8 mouse cellular contexts compared by ENCODE assay signal in genomic region chr3:96327647-96328046, GRCm38 (mm10). TPM values are rescaled to one million over a fixed set of nuclear protein-coding genes. Genes with fewer than 3 reads are reported as not detected.
DNase-seq lines count a peak whose midpoint lies in the region; ATAC-seq lines count a peak whose summit lies in the region.

No protein-coding gene starts in this region.

- 0 out of 2 replicates have a peak overlapping the region, but pooled peaks have one; percentile 26 for H3K9ac ChIP-seq in kidney, embryonic 16.5 days (replicated peaks; ENCODE audit: low read length)
- no peak overlapping the region for H3K9ac ChIP-seq in limb, embryonic 11.5 days (ENCODE audit: low read length)
- no peak overlapping the region for H3K9ac ChIP-seq in neural tube, embryonic 15.5 days (replicated peaks)

- peak overlapping the region; percentile 63 for H3K4me2 ChIP-seq in kidney, embryonic 16.5 days (replicated peaks; ENCODE audit: low read depth, low read length)
- H3K4me2 ChIP-seq in limb, embryonic 11.5 days (ENCODE audit: low read depth, severe bottlenecking): peak overlapping the region; percentile 54
- H3K4me2 ChIP-seq in neural tube, embryonic 15.5 days: peak overlapping the region; percentile 56

- peaks cover 85% of the 10 kb centered on the region for H3K27me3 ChIP-seq in kidney, embryonic 16.5 days (ENCODE audit: insufficient read depth, low read length)
- H3K27me3 ChIP-seq in embryonic facial prominence, embryonic 10.5 days (replicated peaks; ENCODE audit: low read depth, poor library complexity, severe bottlenecking): peaks cover 63% of the 10 kb centered on the region
- H3K27me3 ChIP-seq in limb, embryonic 11.5 days (ENCODE audit: control insufficient read depth, insufficient read depth, low read length): peaks cover 14% of the 10 kb centered on the region
- H3K27me3 ChIP-seq in neural tube, embryonic 15.5 days (replicated peaks): peaks cover 81% of the 10 kb centered on the region

- no peak for DNase-seq in kidney, adult 8-10 months
- DNase-seq in embryonic facial prominence, embryonic 10.5 days (ENCODE audit: low spot score): peak; percentile 59
- DNase-seq in limb, embryonic 11.5 days (ENCODE audit: low spot score): peak; percentile 58
- no peak for DNase-seq in spleen, adult 12 weeks (ENCODE audit: low spot score)
- DNase-seq in cerebellum, postnatal 36 days: no peak
- DNase-seq in layer of hippocampus, postnatal 25 days (ENCODE audit: extremely low spot score in 1 of 2, low spot score in 1 of 2): no peak

- H3K4me3 ChIP-seq in kidney, embryonic 16.5 days (ENCODE audit: low read length): peak overlapping the region; percentile 46
- peak overlapping the region; percentile 61 for H3K4me3 ChIP-seq in embryonic facial prominence, embryonic 10.5 days
- peak overlapping the region; percentile 31 for H3K4me3 ChIP-seq in limb, embryonic 11.5 days (ENCODE audit: low read depth, low read length)
- peak overlapping the region; percentile 33 for H3K4me3 ChIP-seq in neural tube, embryonic 15.5 days (replicated peaks)

- H3K9me3 ChIP-seq in kidney, embryonic 16.5 days (ENCODE audit: low read length): no peaks in the 10 kb centered on the region
- no peaks in the 10 kb centered on the region for H3K9me3 ChIP-seq in embryonic facial prominence, embryonic 10.5 days
- H3K9me3 ChIP-seq in limb, embryonic 11.5 days (ENCODE audit: control insufficient read depth, low read length): no peaks in the 10 kb centered on the region
- no peaks in the 10 kb centered on the region for H3K9me3 ChIP-seq in neural tube, embryonic 15.5 days (replicated peaks)

- no peak; the same call in 1 of the 2 replicates for ATAC-seq in kidney, embryonic 16.5 days (ENCODE audit: low FRiP score, low TSS enrichment)
- ATAC-seq in limb, embryonic 11.5 days (ENCODE audit: insufficient number of reproducible peaks, low FRiP score, low TSS enrichment, low read depth): peak; percentile 65; the same call in 1 of the 2 replicates
- ATAC-seq in neural tube, embryonic 15.5 days (ENCODE audit: low FRiP score): no peak; the same call in 1 of the 2 replicates

- H3K36me3 ChIP-seq in kidney, embryonic 16.5 days (ENCODE audit: insufficient read depth, low read length): no peaks in the 10 kb centered on the region
- no peaks in the 10 kb centered on the region for H3K36me3 ChIP-seq in embryonic facial prominence, embryonic 10.5 days (replicated peaks)
- H3K36me3 ChIP-seq in limb, embryonic 11.5 days (ENCODE audit: control insufficient read depth, insufficient read depth, low read length): no peaks in the 10 kb centered on the region
- H3K36me3 ChIP-seq in neural tube, embryonic 15.5 days: no peaks in the 10 kb centered on the region

- H3K27ac ChIP-seq in kidney, embryonic 16.5 days (ENCODE audit: low read length): no peak overlapping the region
- H3K27ac ChIP-seq in embryonic facial prominence, embryonic 10.5 days (replicated peaks): no peak overlapping the region
- H3K27ac ChIP-seq in limb, embryonic 11.5 days (replicated peaks; ENCODE audit: low read depth, low read length): no peak overlapping the region
- H3K27ac ChIP-seq in neural tube, embryonic 15.5 days (replicated peaks): no peak overlapping the region

- 0 out of 2 replicates have a peak, but pooled peaks cover 6% of the 10 kb centered on the region for H3K4me1 ChIP-seq in kidney, embryonic 16.5 days (ENCODE audit: insufficient read depth, low read length)
- peaks cover 14% of the 10 kb centered on the region for H3K4me1 ChIP-seq in embryonic facial prominence, embryonic 10.5 days
- no peaks in the 10 kb centered on the region for H3K4me1 ChIP-seq in limb, embryonic 11.5 days (ENCODE audit: control insufficient read depth, insufficient read depth, low read length)
- H3K4me1 ChIP-seq in neural tube, embryonic 15.5 days: peaks cover 7% of the 10 kb centered on the region

- 0% methylated on average over 10 of the region's 18 CpGs for WGBS in kidney, embryonic 16.5 days
- 0% methylated on average over 18 of the region's 18 CpGs for WGBS in embryonic facial prominence, embryonic 10.5 days
- under 1% methylated on average over 15 of the region's 18 CpGs for WGBS in limb, embryonic 11.5 days
- 0% methylated on average over 13 of the region's 18 CpGs for WGBS in neural tube, embryonic 15.5 days

RNA-seq across cellular contexts. Expression of gene Fcgr1, which starts 33.9 kb away (rescaled TPM):
- 1.9 and 2.7 TPM in 2 replicates for polyA plus RNA-seq in kidney, embryonic 16.5 days (2015; fragmentation: Nextera tagmentation; extraction: Ambion mirVana)
- polyA plus RNA-seq in embryonic facial prominence, embryonic 10.5 days (2016; fragmentation: Nextera tagmentation; extraction: Ambion mirVana): 1.0 and 1.3 TPM in 2 replicates
- 0.67 and 0.88 TPM in 2 replicates for polyA plus RNA-seq in limb, embryonic 11.5 days (2014; fragmentation: Nextera tagmentation; extraction: Ambion mirVana)
- 1.8 and 3.5 TPM in 2 replicates for polyA plus RNA-seq in neural tube, embryonic 15.5 days (2015; fragmentation: Nextera tagmentation; extraction: Ambion mirVana)
- 1 to 10 TPM; 2.9 to 3.3 TPM for total RNA-seq in layer of hippocampus, postnatal 25 days (2021)

RNA-seq across cellular contexts. Expression of gene Hist2h2bb, which starts 58.1 kb away (rescaled TPM):
- polyA plus RNA-seq in kidney, embryonic 16.5 days (2015; fragmentation: Nextera tagmentation; extraction: Ambion mirVana): 14.8 TPM in 2 replicates
- polyA plus RNA-seq in embryonic facial prominence, embryonic 10.5 days (2016; fragmentation: Nextera tagmentation; extraction: Ambion mirVana): 5.8 and 11.3 TPM in 2 replicates
- polyA plus RNA-seq in limb, embryonic 11.5 days (2014; fragmentation: Nextera tagmentation; extraction: Ambion mirVana): 22.3 and 24.0 TPM in 2 replicates
- polyA plus RNA-seq in neural tube, embryonic 15.5 days (2015; fragmentation: Nextera tagmentation; extraction: Ambion mirVana): 0.61 and 3.0 TPM in 2 replicates
- 100 to 1,000 TPM; 110 to 123 TPM for total RNA-seq in layer of hippocampus, postnatal 25 days (2021)

RNA-seq across cellular contexts. Expression of gene Hist2h3b, which starts 59.2 kb away (rescaled TPM):
- polyA plus RNA-seq in kidney, embryonic 16.5 days (2015; fragmentation: Nextera tagmentation; extraction: Ambion mirVana): 35.4 and 45.1 TPM in 2 replicates
- polyA plus RNA-seq in embryonic facial prominence, embryonic 10.5 days (2016; fragmentation: Nextera tagmentation; extraction: Ambion mirVana): 44.4 and 48.2 TPM in 2 replicates
- 73.6 and 75.8 TPM in 2 replicates for polyA plus RNA-seq in limb, embryonic 11.5 days (2014; fragmentation: Nextera tagmentation; extraction: Ambion mirVana)
- polyA plus RNA-seq in neural tube, embryonic 15.5 days (2015; fragmentation: Nextera tagmentation; extraction: Ambion mirVana): 9.4 and 16.0 TPM in 2 replicates
- total RNA-seq in layer of hippocampus, postnatal 25 days (2021): 10 to 100 TPM; 41.9 to 53.6 TPM

Comparison
In these comparisons a context has a peak if more than half of its experiments do, and no peak if none do; other contexts are left out.
1. DNase-seq: peak in embryonic facial prominence, embryonic 10.5 days (single experiment) and limb, embryonic 11.5 days (single experiment); none in kidney, adult 8-10 months (0 of 2), spleen, adult 12 weeks (single experiment), cerebellum, postnatal 36 days (0 of 2) and layer of hippocampus, postnatal 25 days (0 of 2).
2. Peak in every context shown above with its lines, with median percentiles within 50 percentile points of each other: H3K4me2 ChIP-seq and H3K4me3 ChIP-seq.